Mouse (Mus musculus): Measurements from ENCODE around the gene C2cd4b.
A peak's percentile ranks its signal among the peaks of the same experiment; 100 is the strongest.

Gene C2cd4b

DNA sequence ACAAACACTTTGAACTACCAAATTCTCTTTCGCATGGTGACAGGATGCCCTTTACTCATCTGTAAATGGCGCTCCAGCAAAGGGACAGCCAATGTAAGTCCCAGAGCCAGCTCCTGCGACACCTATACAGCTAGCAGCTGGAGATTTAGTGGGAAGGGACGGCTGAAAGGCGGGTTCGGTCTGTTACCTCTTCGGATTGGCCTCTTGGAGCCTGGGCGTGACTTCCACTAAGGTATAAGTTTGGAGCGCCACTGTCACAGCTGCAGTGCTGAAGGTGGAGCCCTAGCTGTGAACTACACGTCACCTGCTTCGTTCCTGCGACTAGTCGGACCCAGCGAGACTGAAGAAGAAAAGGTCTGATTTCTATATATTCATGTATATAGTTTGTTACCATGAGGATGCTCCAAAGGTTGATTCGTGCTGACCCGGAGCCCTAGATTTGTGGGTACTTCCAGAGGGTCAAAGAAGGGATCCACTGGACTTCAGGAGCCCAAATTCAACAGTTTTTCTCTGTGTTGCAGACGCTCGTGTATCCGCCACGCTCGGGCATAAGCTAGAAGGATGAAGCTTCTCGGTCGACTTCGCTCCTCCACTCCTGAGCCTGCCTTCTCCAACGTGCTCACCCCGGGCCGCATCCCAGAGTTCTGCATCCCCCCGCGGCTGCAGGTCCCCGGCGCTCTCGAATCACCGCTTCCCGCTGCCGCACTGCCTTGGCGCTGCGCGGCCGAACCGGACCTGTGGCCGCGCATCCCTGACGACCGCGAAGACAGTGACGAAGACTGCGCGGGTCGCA, at the start of gene C2cd4b:
C2cd4b (plus strand) TSS at position 275 of the 793 bp plus-strand sequence.
- peak; percentile 33 for DNase-seq

DNA sequence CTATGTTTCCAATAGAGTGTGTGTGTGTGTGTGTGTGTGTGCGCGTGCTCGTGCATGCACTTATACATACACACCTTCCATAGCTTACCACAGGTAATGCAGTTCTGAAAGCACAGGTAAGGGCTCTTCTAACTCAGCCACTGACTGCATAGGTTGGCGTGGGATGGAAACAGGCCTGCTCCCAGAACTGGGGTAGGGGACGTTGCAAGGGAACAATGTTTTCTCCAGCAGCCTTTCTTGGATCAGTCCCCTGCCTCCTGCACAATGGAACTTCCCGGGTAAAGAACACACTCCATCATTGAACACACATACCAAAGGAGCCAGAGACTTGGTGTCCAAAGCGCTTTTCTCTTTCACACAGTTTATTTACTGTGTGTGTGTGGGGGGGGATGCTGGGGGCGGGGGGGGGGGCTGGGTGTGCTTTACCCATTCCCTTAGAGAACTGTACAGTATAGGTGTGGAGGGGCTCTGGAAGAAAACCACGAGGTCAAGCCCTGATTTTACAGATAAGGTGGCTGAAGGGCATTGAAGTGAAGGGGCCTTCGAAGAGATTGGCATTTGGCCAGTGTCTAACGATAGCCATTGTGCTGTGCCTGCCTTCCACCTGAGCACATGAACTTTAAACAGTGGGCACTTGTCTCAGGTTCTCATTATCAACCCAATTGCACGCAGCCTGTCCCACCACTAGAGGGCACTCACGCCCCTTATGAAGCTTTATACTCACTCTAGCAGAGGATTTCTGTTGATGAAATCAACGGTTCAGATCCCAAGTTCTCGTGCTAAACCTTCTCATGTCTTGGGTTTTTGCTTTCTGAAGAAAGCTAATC, 48.0 kb upstream of the C2cd4b start:
- DNase-seq: peak; percentile 57

DNA sequence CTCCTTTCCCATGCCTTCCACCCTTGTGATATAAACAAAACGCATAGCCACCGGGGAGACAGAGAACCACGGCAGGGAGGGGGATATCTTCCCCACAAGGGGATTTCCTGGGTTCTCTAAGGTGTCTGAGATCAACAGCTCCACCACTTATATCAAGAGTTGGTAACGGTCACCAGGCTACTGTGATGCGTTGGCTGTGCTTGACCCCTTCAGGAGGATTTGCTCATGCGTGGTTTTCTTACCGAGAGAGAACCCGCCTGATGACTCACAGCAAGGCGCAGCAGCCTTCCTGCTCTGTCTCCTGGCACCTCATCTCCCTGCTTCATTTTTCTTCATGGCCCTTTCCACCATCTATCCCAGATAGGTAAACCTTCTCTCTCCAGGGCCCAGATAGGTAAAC, 47.1 kb upstream of the C2cd4b start:
- no peak for DNase-seq

DNA sequence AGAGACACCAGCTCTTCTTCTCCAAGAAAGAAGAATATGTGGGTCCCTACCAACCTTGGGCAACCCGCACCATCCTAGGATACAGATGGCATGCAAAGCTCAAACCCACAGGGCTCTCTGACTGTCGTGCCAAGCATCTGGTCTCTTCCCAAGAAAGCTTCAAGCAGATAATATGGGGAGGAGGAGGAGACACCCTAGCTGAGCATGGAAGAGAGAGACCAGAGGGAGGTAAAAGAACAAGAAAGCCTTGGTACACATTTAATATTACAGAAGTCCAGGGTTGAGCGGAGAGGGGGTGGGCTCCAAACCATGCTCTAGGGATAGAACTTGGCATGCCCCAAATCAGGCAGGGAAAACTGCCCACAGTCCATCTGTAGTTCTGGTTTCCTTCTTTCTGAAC, 42.2 kb upstream of the C2cd4b start:
- DNase-seq: no peak

DNA sequence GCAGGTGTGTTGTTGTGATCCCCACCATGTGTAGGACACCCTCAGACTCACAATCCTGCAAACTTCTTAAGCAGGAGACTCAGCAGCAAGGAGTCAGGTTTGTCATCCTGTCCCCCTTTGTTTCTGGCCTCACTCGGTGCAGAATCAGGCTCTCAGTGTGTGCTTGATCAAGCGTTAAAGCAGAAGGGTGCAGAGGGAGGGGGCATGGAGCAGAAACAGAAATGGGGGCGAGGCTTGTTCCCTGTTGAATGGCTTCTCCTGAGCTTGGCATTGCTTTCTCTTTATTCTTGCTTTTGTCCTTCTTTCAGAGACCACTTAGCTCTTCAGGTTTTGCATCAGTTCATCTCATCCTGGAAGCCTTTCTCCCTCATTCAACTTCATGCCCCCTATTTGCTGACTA, 40.6 kb upstream of the C2cd4b start:
- no peak for DNase-seq

DNA sequence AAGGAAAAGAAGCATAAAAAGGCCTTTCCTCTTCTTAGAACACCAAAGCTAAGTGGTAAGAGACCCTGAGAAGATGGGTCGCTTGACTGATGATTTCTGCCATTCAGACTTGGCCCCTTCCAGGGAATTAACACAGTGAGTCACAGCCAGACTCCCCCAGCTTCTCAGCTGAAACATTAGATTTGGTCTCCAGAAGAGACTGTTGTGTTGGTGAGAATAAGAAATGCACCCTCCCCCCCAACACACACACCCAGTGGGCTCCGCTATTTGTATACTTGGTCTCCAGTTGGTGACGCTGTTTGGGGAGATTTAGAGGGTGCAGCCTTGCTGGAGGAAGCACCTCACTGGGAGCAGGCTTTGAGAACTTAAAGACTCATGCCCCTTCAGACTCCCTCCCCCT, 39.1 kb upstream of the C2cd4b start:
- DNase-seq: no peak

DNA sequence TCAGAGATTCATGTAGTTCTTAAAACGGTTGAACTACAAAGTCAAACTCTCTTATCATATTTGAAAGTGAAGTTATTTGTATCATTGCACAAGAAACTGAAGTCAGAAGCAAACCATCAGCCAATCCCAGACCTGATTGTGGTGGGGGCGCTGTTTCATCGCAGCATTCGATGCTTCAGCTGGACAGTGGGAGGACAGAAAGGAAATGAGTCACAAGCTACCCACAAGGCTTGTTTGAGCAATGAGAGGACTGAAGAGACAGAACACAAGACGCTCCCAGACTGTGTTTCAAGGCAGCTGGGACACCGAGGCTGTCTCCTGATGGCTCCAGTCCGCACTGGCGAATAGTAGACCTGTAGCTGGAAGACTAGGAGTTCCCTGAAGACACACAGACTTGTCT, 36.9 kb upstream of the C2cd4b start:
- DNase-seq: no peak

DNA sequence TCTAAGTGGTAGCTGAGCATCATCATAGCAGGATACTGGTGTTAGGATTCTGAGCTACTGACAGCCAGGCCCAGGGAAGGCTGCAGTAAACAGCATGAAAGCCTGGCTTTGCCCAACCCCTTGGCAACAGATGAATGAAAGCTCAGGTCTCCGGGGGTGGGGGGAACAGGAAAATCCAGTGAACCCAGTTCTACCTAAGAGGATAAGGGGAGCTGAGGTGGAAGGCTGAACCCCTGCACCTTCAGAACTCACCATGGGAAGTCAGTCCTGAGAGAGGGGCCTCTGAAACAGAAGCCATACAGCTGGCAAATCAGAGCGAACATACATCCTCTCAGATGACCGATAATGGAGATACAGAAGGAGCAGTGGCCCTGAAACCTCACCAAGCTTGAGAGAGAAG, 34.0 kb upstream of the C2cd4b start:
- no peak for DNase-seq

DNA sequence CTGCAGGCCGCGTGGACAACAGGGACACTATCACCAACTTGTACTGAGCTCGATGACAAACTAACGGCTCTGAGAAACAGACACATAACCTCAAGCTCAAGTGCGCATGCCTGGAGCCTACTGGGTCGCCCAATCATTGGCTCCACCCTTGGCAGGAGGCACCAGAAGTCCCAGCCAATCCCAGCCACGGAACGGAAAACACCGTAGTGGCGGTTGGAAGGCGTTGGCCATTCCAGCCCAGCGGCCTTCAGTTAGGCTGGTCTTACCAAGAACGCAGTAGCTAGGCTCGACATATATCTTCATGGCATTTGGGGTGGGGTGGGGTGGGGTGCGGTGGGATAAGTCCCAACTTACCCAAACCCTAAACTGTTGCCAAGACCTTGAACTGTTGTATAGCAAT, 25.5 kb upstream of the C2cd4b start:
- no peak for DNase-seq

DNA sequence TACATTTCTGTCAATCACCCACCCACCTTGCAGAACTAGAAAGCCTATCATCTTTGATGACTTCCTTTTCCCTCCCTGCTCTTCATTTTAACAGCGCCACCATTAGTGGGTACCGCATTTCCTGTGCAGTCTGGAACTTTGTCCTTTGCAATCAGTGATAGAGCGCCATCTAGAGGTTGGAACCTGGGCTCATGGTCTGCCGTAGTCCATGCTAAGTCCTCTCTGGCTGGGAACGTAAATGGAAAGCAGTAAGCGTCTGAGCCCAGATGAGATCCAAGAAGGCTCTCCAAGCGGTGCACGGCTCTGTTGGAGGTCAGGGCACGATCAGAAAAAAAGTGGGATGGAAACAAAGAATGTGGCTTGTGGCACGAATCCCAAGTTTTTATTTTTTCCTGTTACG, 23.8 kb upstream of the C2cd4b start:
- DNase-seq: peak; percentile 19

DNA sequence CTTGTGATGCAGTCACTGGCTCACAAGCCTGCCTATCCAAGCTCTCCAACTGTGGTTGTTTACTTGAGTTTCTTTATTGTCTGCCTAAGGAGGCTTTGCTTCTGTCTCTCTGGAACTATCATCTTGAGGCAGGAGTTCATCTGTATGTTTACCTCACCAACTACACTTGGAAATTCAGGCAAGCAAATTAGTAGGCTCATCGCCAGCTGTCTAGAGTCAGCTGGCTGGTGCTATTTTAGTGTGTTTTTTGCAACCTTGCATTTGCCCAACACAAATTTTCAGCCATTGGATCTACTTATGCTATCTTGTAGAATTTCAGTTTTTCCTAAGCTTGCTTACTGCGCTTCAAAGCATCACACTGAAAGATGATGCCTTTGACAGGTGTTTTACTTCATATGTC, 18.0 kb upstream of the C2cd4b start:
- no peak for DNase-seq

DNA sequence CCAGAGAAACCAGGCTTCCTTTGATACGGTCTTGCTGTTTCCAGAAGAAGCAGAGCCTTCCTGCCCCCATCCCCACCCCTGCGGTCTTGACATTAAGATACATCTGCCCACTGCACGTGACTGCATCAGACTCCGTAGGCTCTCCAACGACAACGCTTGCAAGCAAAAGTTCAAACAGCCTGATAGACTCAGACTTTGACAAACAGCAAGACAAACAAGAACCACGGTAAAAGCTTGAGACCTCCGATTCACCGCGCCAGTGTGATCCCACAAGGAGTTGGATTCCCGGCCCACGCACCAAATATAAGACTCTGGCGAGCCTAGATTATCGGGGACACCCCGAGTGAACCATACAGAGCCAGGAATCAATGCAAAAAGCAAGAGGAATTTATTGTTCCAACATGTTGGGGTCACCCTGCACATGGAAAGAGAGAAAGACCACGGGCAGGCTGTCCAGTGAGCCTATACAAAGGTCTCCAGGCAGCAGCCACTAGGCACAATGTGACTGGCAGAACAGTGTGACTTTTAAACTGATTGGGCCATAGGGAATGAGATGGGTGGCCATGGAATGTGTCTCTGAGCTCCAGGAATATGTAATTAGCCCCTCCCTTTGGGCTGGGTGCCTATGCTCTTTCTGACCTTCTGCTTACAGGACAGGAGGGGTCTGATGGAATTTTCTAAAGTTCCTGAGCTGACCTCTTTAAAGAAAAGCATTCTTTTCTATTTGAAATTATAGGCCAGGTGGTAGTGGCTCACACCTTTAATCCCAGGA, 5.6 kb upstream of the C2cd4b start:
- no peak for DNase-seq

DNA sequence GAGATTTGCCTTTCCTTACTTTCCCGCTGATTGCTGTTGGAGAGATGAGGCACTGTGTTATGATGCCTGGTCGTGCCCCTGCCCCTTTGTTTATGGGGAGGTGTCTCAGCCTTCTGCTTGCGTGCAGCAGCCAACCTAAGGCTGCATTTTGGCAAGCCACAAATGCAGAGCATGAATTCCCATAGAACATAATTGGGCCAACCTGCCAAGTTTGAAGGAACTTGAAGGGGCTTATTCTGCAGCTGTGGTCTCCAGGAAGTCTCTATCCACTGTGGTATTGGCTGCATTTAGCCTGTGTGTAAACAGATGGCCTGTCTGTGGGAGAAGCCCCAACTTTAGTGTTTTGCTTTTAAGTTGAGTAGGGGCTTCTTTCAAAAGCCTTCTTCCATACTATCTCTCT, 4.5 kb upstream of the C2cd4b start:
- no peak for DNase-seq

DNA sequence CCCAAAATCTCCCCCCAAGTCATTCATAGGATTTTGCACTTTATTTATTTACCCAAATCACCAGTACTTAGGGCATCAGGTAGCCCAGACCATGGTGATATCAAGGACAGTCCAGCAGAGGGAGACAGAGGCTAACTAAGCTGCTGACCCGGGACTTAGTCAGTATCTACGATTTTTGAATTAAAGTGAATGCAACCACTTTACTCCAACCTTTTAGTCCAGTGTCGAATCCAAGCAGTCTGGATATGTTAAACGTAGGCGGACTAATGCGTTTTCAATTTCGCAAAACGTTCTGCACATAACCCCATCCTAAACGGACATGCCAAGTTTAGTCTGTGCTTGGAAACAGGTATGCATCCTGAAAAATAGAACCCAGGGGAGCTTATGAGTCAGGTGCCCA, 551 bp upstream of the C2cd4b start:
- DNase-seq: peak; percentile 79

DNA sequence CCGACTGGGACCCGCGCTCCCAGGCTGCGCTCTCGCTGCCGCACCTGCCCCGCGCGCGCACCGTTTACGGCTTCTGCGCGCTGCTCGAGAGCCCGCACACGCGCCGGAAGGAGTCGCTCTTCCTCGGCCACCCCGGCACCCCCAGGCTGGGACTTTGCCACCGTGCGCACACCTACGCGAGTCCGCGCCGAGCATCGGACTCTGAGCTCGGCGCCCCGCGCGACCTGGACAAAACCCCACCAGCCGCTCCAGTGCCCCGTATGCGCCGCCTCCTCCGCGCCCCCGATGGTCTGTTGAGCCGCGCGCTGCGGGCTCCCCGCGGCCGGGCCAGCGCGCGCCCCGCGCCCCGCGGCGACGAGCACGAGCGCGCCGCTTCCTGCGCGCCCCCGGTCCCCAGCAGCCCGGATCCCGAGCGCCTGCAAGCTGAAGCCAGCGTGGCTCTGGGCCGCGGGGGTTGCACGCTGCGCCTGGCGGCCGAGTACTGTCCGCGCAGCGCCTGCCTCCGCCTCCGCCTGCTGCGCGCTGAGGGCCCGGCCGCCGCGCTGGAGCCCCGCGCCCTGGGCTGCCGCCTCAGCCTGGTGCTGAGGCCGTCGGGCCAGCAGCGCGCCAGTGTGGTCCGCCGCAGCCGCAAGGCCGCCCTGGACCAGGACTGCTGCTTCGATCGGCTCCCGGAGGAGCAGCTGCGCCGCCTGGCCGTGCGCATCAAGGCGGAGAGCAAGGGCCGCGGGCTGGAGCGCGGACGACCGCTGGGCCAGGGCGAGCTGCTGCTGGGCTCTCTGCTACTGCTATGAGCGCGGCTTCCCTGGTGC, 923 bp downstream of the C2cd4b start:
- DNase-seq: peak; percentile 76

DNA sequence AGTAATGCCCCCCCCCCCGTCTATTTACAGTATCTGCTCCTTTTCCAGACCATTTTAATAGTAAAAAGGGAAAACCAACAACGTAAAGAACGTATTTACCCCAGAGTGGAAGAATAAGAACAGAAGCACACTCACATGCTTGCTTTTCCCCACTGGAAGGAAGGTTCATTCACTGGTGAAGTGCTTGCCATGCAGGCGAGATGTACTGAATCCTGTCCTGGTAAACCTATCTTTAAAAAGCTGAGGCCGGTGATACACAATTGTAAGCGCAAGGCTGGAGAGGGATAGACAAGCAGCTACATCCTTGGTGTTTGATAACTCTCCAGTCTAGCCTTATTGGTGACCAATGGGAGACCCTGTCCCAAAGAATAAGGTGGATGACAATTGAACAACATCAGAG, 1.8 kb downstream of the C2cd4b start:
- no peak for DNase-seq

DNA sequence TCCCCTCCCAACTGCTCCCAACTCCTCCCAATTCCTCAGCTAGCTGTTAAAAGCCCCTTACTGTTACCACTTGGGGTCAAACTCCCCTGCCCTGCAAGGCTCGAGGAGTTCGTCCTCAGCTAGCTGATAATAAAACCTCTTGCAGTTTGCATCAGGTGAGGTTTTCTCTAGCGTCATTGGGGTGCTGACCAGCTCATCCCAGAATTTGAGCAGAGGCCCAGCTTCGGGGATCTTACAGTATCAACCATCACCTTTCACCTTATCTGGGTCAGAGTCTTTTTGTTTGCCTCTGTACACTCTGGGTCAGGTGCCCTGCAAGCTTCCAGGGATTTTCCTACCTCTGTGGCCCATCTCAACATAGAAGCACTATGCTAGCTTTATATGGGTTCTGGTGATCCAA, 4.1 kb downstream of the C2cd4b start:
- DNase-seq: no peak

DNA sequence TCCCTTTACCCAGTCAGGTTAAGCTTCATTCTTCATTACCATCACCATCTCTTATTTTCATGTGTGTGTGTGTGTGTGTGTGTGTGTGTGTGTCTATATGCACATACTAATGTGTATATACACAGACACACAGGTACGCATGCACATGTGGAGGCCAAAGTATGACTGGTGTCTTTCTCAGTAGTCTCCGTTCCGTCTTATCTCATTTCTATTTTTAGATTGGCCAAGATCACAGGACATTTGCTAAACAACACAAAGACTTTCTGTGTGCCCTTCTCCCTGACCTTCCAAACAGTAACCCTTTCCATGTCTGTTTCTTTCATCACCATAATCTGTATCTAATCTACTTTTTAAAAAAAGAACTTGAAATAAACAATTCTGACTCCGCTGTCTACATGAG, 7.2 kb downstream of the C2cd4b start:
- no peak for DNase-seq

DNA sequence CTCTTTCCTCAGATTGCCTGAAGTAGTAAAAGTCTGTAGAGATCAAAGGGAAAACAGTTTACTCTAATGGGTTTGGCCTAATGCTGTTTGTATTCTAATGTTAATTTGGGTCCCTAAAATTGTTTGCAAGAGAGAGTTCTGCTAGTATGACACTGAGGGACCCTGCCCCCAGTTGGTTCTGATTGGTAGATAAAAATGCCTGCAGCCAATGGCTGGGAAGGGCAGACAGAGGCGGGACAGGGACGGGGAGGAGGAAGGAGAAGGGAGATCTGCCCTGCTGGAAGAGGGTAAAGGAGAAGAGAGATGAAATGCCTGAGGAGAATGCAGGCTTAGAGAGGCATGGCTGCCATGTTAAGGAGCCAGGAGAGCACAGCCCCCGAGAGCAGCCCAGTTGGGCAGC, 7.7 kb downstream of the C2cd4b start:
- no peak for DNase-seq

DNA sequence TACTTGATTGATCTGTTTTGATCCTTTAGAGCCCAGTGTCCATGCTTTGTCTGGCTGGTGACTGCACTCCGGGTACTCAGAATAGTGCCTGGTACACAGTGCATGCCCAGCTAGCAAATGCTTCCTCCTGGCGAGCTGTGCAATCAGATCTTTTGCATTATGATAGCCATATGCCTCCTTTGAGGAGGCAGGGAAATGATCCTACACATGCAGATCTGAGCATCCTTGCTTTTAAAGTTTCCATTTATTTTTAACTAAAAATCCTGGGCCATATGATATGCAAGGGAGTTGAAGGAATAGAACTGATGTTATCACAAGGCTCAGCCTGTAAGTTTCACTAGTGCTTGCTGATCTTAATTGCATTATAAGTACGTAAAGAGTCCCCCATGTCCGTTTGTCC, 9.6 kb downstream of the C2cd4b start:
- DNase-seq: no peak

DNA sequence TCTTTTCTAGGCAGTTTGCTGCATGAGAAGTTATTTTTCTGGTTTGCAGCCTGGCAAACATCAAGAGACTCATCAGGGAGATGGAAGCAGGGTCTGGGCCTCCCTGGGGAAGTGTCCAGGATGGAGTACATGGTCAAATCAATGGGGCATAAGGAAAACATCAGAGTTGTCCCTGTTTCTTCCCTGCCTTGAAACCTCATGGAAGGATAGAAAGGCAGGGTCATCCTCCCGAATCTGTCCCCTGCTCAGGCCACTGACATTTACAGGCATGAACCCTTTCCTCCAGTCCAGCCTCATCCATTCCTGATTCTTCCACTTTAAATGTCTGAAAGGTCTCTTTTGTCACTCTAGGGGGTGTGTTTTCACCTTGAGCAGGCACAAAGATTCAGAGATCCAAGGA, 10.2 kb downstream of the C2cd4b start:
- DNase-seq: no peak

DNA sequence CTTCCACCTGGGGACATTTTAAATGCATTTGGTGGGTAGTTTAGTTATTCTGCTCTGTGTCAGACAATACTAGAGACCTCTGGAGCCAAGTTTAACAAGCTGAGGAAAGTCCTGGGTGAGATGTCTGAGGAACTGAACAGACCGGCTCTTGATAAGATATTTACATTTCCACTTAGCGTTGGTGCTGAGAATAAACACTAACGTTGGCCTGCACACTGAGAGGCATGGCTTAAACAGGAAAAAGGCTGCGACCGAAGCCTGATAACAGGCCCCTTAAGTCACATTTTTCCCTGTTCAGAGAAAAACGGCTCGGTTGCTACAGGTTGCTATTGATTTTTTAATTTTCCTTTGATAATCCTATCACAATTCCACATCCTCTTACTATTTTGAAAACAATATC, 12.1 kb downstream of the C2cd4b start:
- DNase-seq: no peak

DNA sequence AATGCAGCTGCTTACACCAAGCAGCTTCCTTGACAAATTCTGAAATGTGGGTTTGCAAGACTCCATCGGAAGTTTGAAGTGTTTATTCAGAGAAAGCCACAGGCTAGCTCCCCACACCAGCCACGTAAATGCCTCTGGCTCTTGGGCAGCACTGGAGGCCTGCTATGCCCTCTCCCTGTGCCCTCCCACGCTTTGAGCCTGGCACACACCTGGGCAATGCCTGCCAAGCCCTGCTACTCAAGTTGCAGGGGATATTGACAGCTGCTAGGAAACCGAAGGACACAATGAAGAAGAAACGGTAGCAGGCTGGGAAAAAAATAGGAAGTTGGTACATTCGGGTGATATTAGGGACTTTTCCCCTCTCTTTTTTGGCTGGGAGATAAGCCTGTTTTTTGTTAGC, 15.0 kb downstream of the C2cd4b start:
- DNase-seq: no peak
